Mouse (Mus musculus): ENCODE results near the gene Pck1. TPM values are rescaled to one million over a fixed set of nuclear protein-coding genes. Genes with fewer than 3 reads are reported as not detected.
"Not testable (repeated sequence)": the region's sequence is repeated elsewhere in the genome, so short reads cannot be mapped to it uniquely, and the experiment has no call there.

Pck1 gene
- polyA plus RNA-seq (2012; rRNA removed): 5.4 and 5.9 TPM in 2 replicates

- DNase-seq (ENCODE audit: low spot score): no peak
Measured at GRCm38 (mm10) chr2:173152436-173153151, at the start of gene Pck1. Gene Pck1 (plus strand): TSS chr2:173153048.

GRCm38 (mm10) chr2:173106409-173106808 is 46.4 kb upstream of the Pck1 start:
- DNase-seq (ENCODE audit: low spot score): no peak

- no peak for DNase-seq (ENCODE audit: low spot score)
Measured at GRCm38 (mm10) chr2:173106889-173107785, 45.7 kb upstream of the Pck1 start.

GRCm38 (mm10) chr2:173108509-173109190 is 44.2 kb upstream of the Pck1 start:
- DNase-seq (ENCODE audit: low spot score): no peak

- DNase-seq (ENCODE audit: low spot score): no peak
Measured at GRCm38 (mm10) chr2:173109510-173109909, 43.3 kb upstream of the Pck1 start.

GRCm38 (mm10) chr2:173110571-173110970 is 42.3 kb upstream of the Pck1 start:
- DNase-seq (ENCODE audit: low spot score): no peak

- not testable (repeated sequence) for DNase-seq (ENCODE audit: low spot score)
Measured at GRCm38 (mm10) chr2:173113796-173114195, 39.1 kb upstream of the Pck1 start.

- no peak for DNase-seq (ENCODE audit: low spot score)
Measured at GRCm38 (mm10) chr2:173119023-173119944, 33.6 kb upstream of the Pck1 start, which contains the start of gene Ctcfl. Gene Ctcfl (minus strand): TSS chr2:173119525.

- DNase-seq (ENCODE audit: low spot score): not testable (repeated sequence)
Measured at GRCm38 (mm10) chr2:173120117-173120516, 32.7 kb upstream of the Pck1 start.

- DNase-seq (ENCODE audit: low spot score): no peak
Measured at GRCm38 (mm10) chr2:173124022-173124735, 28.7 kb upstream of the Pck1 start.

GRCm38 (mm10) chr2:173126386-173126785 is 26.5 kb upstream of the Pck1 start:
- no peak for DNase-seq (ENCODE audit: low spot score)

GRCm38 (mm10) chr2:173129111-173129510 is 23.7 kb upstream of the Pck1 start:
- no peak for DNase-seq (ENCODE audit: low spot score)

- DNase-seq (ENCODE audit: low spot score): no peak
Measured at GRCm38 (mm10) chr2:173132262-173132661, 20.6 kb upstream of the Pck1 start.

GRCm38 (mm10) chr2:173132794-173133300 is 20.0 kb upstream of the Pck1 start:
- DNase-seq (ENCODE audit: low spot score): no peak

- no peak for DNase-seq (ENCODE audit: low spot score)
Measured at GRCm38 (mm10) chr2:173134695-173135094, 18.2 kb upstream of the Pck1 start.

GRCm38 (mm10) chr2:173138323-173139239 is 14.3 kb upstream of the Pck1 start:
- no peak for DNase-seq (ENCODE audit: low spot score)

GRCm38 (mm10) chr2:173143611-173144010 is 9.2 kb upstream of the Pck1 start:
- no peak for DNase-seq (ENCODE audit: low spot score)

- no peak for DNase-seq (ENCODE audit: low spot score)
Measured at GRCm38 (mm10) chr2:173145808-173146207, 7.0 kb upstream of the Pck1 start.

GRCm38 (mm10) chr2:173146728-173147127 is 6.1 kb upstream of the Pck1 start:
- no peak for DNase-seq (ENCODE audit: low spot score)
